Mouse (Mus musculus) lung, adult 2 months (tissue): ENCODE data around the gene Gm20481.

Experiments used
- CTCF ChIP-seq: fragments of 200-500 bp; IDR thresholded peaks from 2 replicates; pipeline ENCODE4 v1.5.1; 2011; ENCODE audit warnings: mild to moderate bottlenecking, low read length, control low read depth; ENCODE audit not compliant: insufficient read depth
- POLR2A ChIP-seq: fragments of 200-500 bp; IDR thresholded peaks from 2 replicates; pipeline ENCODE4 v1.6.1; 2011; ENCODE audit warnings: low read depth, mild to moderate bottlenecking, control low read depth, low read length, borderline replicate concordance; ENCODE audit errors: extremely low read depth

DNA sequence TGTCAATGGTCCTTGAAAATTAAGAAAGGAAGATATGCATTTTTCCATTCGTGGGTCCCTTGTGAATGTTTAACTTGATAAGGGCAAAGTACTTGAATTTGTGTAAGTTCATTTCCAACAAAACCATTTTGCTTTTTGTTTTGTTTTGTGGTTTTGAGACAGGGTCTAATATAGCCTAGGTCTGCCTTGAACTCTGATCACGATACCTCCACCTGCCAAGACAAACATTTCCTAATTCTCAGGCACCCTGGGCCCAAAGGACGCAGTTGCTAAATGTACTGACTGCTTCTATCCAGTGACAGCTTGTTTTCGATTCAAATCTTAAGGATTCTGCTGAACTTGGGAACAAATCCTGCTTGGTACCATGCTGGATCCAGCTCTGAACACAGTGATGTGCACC is 9.9 kb downstream of the Gm20481 start:
- TF ChIP-seq CTCF (no peak), POLR2A (no peak)
